Mouse (Mus musculus) adipocyte (in vitro differentiated cells): ENCODE results near the gene Mef2d.
A peak's percentile ranks its signal among the peaks of the same experiment; 100 is the strongest.
"Not testable (repeated sequence)": the region's sequence is repeated elsewhere in the genome, so short reads cannot be mapped to it uniquely, and the experiment has no call there.

Experiments used
- DNase-seq: peaks from one replicate; pipeline ENCODE4 v3.0.0-alpha.2; 2016; ENCODE audit warnings: low spot score

Mef2d gene

GRCm38 (mm10) chr3:88150061-88150998 is 8.2 kb downstream of the Mef2d start:
- no peak for DNase-seq

GRCm38 (mm10) chr3:88150999-88151364 is 8.8 kb downstream of the Mef2d start:
- DNase-seq, result no peak

GRCm38 (mm10) chr3:88152056-88152455 is 9.9 kb downstream of the Mef2d start:
- DNase-seq, result no peak

GRCm38 (mm10) chr3:88153290-88154011 is 11.3 kb downstream of the Mef2d start:
- DNase-seq, result no peak

GRCm38 (mm10) chr3:88154236-88154635 is 12.1 kb downstream of the Mef2d start:
- no peak for DNase-seq

GRCm38 (mm10) chr3:88156817-88157216 is 14.6 kb downstream of the Mef2d start:
- DNase-seq, result no peak

- no peak for DNase-seq
Measured at GRCm38 (mm10) chr3:88157771-88158597, 15.8 kb downstream of the Mef2d start.

- no peak for DNase-seq
Measured at GRCm38 (mm10) chr3:88158991-88159390, 16.8 kb downstream of the Mef2d start.

- DNase-seq, result no peak
Measured at GRCm38 (mm10) chr3:88160856-88161255, 18.7 kb downstream of the Mef2d start.

GRCm38 (mm10) chr3:88162259-88162658 is 20.1 kb downstream of the Mef2d start:
- no peak for DNase-seq

- DNase-seq, result no peak
Measured at GRCm38 (mm10) chr3:88162811-88163210, 20.6 kb downstream of the Mef2d start.

- no peak for DNase-seq
Measured at GRCm38 (mm10) chr3:88163847-88164246, 21.7 kb downstream of the Mef2d start.

- DNase-seq, result no peak
Measured at GRCm38 (mm10) chr3:88164263-88164662, 22.1 kb downstream of the Mef2d start.

- peak; percentile 86 for DNase-seq
Measured at GRCm38 (mm10) chr3:88166056-88166455, 23.9 kb downstream of the Mef2d start.

GRCm38 (mm10) chr3:88170361-88170760 is 28.2 kb downstream of the Mef2d start:
- no peak for DNase-seq

- peak; percentile 57 for DNase-seq
Measured at GRCm38 (mm10) chr3:88172440-88172839, 30.3 kb downstream of the Mef2d start.

GRCm38 (mm10) chr3:88173375-88173774 is 31.2 kb downstream of the Mef2d start:
- DNase-seq, result peak; percentile 60

GRCm38 (mm10) chr3:88174894-88175293 is 32.7 kb downstream of the Mef2d start:
- no peak for DNase-seq

- peak; percentile 91 for DNase-seq
Measured at GRCm38 (mm10) chr3:88177106-88177505, 34.9 kb downstream of the Mef2d start.

- peak; percentile 100 for DNase-seq
Measured at GRCm38 (mm10) chr3:88177562-88178345, 35.6 kb downstream of the Mef2d start.

GRCm38 (mm10) chr3:88178346-88178733 is 36.2 kb downstream of the Mef2d start:
- not testable (repeated sequence) for DNase-seq
